Mouse (Mus musculus) heart, adult 8-10 months (tissue): Measurements from ENCODE around the gene Fmr1. TPM values are rescaled to one million over a fixed set of nuclear protein-coding genes. Genes with fewer than 3 reads are reported as not detected.
"Not testable (repeated sequence)": the region's sequence is repeated elsewhere in the genome, so short reads cannot be mapped to it uniquely, and the experiment has no call there.

Experiments
- DNase-seq: peaks from one replicate; pipeline ENCODE4 v3.0.0; 2022; ENCODE audit warnings: low spot score
- total RNA-seq, 4 experiments: library from RNA; stranded (reverse); gene quantifications; 2 replicates each; pipeline ENCODE4 v1.2.4; 2022

Gene Fmr1
- total RNA-seq, result 1 to 10 TPM; 6.8 to 9.0 (median 7.9) TPM

DNA sequence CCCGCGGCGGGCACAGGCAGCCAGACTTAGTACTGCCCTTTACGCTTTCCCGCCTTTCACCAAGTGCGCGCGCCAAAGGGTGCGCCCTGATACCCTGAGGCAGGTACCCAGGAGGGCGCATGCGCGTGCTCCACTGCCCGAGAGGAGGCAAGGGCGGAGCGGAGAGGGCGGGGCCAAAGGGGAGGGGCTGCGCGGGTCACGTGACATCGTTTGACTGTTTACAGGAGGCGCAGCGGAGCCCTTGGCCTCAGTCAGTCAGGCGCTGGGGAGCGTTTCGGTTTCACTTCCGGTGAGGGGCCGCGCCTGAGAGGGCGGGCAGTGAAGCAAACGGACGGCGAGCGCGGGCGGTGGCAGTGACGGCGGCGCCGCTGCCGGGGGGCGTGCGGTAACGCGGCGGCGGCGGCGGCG is at the start of gene Fmr1:
TSS of gene Fmr1 (plus strand) at position 209 of the 408 bp plus-strand sequence.
- peak; percentile 96 for DNase-seq

DNA sequence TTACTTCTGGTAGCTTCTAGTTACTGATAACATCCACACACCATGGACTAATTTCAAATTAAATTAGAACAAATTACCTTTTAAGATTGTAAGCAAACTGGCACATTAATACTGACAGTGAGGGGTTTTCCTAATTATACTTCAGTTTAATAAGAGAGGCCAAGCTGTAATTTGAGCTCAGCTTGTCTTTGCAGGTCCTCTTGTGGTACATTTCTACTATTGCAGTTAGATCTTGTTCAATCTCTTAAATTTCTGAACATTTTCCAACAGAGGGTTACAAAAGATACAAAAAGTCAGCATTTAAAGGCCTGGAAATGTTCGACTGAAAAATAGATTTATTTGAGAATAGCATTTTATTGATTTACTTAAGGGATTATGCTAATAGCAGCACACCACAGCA is 36.7 kb upstream of the Fmr1 start:
- DNase-seq, result no peak

DNA sequence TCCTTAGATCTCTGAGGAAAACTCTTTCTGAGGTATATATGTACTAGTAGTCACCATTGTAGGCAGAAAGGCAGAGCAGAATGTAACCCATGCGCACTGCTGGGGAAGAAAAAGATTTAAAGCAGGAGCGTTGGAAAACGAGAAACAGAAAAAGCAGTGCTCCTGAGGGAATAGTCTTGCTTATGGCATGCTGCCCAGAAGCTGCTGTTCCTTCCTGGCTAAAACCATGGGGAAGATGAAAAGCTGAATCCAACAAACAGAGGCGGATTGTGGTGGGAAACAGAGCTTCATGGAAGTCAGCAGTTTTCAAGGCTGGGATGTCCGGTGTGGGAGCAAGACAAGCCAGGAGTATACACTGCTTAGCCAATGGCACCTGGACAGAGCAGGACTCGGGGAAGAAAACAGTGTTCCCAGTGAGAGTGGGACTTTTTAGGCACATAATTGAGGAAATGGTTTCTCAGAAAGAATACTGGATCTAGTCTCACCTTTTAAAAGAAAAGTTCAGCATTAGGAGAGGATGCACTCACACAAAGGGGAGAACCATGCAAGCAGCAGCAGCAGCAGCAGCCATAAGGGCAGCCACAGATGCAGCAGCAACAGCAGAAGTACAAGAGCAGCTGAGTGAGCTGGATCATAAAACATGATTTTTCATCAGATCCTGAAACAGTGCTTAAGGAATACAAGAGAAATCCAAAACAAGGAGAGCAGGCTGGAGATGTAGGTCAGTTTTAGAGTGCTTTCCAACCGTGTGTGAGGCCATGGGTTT is 33.0 kb upstream of the Fmr1 start:
- DNase-seq, result peak; percentile 31

DNA sequence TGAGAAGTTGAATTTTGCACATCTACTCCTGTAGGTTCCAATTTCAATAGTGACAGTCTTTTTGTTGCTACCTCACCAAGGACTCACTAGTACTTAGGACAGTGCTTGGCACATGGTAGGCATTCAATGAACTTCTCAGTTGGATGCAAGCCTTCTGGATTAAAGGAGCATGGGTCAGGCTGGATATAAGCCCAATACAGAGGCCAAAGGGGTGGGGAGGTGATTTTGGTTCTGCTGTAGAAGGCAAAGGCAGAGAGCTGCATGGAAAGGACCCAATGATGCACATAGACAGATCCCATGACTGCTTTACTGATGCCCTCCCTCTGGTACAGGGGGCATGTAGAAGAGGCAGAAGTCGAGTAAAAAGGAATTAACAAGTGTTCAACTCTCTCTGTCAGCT is 833 bp upstream of the Fmr1 start:
- no peak for DNase-seq

DNA sequence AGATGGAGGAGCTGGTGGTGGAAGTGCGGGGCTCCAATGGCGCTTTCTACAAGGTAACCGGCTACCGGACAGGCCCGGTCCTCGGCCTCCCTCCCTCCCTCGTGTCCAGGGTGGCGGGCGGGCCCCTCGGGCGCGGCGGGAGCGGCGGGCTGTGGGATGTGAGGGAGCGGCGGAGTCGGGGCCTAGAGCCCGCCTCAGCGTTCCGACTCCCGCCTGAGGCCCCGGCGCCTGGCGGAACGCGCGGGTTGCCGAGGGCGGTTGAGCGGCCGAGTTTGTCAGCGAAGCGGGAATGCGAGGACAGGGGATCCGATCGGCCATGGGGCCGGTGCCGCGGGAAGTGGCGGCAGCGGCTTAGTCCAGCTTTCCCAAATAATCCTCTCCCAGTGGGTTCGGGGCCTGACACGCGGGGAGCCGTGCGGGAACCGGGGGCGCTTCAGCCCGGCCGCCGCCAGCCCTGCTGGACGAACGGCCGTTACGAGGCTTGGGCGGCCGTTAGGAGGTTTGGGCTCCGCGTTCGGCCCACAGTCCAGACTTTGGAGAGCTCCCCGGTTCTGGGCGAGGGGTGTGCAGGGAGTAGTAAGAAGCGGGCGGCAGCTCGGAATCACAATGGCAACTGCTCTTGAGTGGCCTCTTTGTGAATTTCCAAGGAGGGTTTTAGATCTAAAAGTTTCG is 610 bp downstream of the Fmr1 start:
- peak; percentile 25 for DNase-seq

DNA sequence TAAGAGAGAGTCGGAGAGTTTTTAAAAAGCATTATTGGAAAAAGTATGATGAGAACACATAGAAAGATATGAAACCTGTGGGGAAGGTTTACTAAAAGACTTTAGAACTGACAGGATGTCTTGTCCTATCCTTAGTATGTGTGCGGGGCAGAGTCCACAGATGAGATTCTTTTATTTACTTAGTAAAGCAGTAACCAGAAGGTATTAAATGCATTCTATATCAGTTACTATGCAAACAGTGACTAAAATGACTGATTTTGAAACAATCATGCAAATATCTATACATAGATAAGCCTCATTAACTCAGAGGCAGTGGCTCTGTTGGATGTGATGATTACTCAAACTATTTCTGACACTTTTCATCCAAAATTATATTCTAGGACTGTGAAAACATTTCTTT is 6.4 kb downstream of the Fmr1 start:
- no peak for DNase-seq

DNA sequence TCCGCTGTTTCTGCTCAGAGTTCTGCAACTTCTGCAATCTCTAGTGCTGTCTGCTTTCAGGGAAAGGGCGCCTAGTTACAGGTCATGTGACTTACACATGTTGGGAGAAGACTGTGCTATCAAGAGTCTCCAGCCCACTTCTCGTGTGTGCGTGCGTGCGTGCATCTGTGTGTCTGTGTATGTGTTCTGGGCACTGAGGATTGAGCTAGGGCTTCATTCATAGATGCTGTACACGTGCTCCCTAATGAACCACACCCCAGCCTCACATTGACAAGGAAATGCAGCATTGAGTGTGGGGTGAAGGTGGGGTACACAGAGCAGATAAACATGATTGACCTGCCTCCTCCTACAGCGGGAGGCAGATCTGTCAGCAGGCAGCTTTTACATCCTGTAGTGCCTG is 13.6 kb downstream of the Fmr1 start:
- not testable (repeated sequence) for DNase-seq

DNA sequence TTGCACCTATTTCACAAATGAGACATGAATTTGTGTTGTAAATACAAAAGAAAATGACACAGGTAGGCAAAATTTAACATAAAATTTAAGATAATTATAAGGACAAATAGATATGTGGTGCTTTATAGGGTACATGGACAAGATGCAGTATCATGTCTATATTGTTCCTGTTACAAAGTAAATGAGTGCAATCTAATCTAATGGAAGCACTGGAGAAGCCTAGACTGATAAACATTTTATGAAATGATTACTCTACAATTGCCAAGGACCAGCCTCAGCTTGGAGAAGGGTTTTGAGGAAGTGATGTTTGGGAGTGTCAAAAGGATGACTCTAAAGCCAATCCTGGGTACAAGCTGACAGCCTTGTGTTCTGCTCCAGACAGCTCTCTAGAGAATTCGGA is 58.6 kb downstream of the Fmr1 start:
- DNase-seq, result no peak

DNA sequence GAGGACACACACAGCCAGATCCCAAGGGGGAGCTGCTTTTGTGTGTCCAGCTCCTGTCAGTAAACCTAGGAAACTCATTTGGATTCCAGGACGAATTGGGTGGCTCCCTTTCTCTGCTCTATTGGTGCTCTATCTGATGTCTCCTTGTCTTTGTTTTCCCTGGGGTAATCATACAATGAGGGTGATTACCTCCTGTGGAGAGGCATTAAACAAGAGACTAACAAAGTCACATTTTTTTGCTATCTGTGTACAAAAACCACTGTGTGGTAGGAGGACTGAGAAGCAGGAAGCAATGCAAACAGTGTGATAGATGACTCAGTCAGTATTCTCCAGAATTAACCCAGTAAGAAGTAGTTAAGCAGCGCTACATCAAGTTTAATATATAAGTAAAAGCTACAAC is 61.7 kb downstream of the Fmr1 start:
- DNase-seq, result no peak

DNA sequence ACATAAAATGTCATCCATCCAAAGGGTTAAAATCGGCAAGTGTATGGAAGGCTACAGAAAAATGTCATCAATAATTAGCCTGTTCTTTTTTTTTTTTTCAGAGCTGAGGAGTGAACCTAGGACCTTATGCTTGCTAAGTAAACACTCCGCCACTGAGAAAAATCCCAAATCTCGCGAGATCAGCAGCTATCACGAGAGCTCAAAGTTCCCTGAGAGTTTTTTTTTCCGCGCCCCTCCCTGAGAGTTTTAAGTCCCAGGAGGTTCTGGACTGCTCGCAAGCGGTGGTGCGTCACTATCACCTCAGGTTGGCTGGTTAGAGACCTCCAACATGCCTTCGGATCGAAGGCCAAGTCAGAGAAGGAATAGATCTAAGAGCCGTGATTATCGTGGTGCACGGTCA is 83.3 kb downstream of the Fmr1 start, which contains the start of gene Fmr1nb:
TSS of gene Fmr1nb (plus strand) at position 234 of the 400 bp plus-strand sequence.
- DNase-seq, result no peak

Other genes starting within 250 kb of the Fmr1 start
- 1 to 10 TPM; 1.1 to 4.1 (median 2.5) TPM for gene Fmr1nb, start 83.3 kb downstream of the Fmr1 start, total RNA-seq
- gene Gm14698, start 142.6 kb downstream of the Fmr1 start, total RNA-seq, result 1 to 10 TPM in 1 of 4 experiments, under 1 TPM in 3; 0.34 to 1.9 (median 0.85) TPM
- not detected for gene Gm6812, start 214.5 kb downstream of the Fmr1 start, total RNA-seq